Mouse (Mus musculus): Measurements from ENCODE around the gene Lrcol1.

DNA sequence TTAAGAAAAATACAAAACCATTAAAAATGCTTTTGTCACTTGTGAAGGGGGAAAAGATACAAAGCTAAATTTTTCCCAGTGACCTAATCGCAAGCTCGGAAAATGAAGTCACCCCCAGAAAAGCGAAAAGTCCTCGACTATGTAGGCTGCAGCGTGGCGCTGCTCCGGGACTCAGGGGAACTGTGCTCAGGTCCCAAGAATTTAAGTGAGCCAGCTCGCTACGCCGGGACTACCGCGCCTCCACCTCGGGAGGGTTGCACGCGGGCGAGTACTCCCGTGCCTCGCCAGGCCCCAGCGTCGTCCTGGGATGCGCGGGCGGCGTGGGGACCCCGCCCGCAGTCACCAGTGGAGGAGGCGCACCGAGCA lies 18.3 kb downstream of the Lrcol1 start:
- TF ChIP-seq EP300 (IDR thresholded peaks at IDR 0.05; ENCODE audit: low read depth in 1 of 2, low read length in 2 of 2) (no peak), CTCF (IDR thresholded peaks at IDR 0.05 in 2 of 3, conservative IDR thresholded peaks at IDR 0.05 in 1 of 3; ENCODE audit: control insufficient read depth in 1 of 3, insufficient read depth in 1 of 3, low read depth in 2 of 3, low read length in 3 of 3, poor library complexity in 1 of 3, severe bottlenecking in 1 of 3) (no peak), POLR2AphosphoS2 (IDR thresholded peaks at IDR 0.05; ENCODE audit: low read length) (no peak), E2F4 (IDR thresholded peaks at IDR 0.05; ENCODE audit: borderline replicate concordance, low read depth, low read length) (no peak), ZC3H11A (IDR thresholded peaks at IDR 0.05; ENCODE audit: low read depth, low read length) (no peak), KAT2A (conservative IDR thresholded peaks at IDR 0.05; ENCODE audit: low read depth, low read length) (no peak), ELF1 (IDR thresholded peaks at IDR 0.05; ENCODE audit: low read depth, low read length) (no peak), USF1 (IDR thresholded peaks at IDR 0.05; ENCODE audit: low read depth, low read length) (no peak), TBP (IDR thresholded peaks at IDR 0.05; ENCODE audit: low read depth, low read length) (no peak), SMC3 (IDR thresholded peaks at IDR 0.05; ENCODE audit: low read depth, low read length) (no peak), MXI1 (IDR thresholded peaks at IDR 0.05; ENCODE audit: low read depth, low read length) (no peak), HCFC1 (IDR thresholded peaks at IDR 0.05; ENCODE audit: low read depth, low read length) (no peak)
